Mouse (Mus musculus) fibroblast of lung, adult 2 months (primary cell): ENCODE measurements around the gene Dscaml1.

Experiments used
- DNase-seq: peaks from one replicate; pipeline ENCODE4 v3.0.0-alpha.2; 2011; ENCODE audit warnings: low read depth

Gene Dscaml1

GRCm38 (mm10) chr9:45426456-45426855, at the start of gene Dscaml1:
Gene Dscaml1 (plus strand): TSS chr9:45426628.
- DNase-seq, result no peak

- no peak for DNase-seq
Observed at GRCm38 (mm10) chr9:45376883-45377282, 49.5 kb upstream of the Dscaml1 start.

GRCm38 (mm10) chr9:45380411-45381251, 45.8 kb upstream of the Dscaml1 start:
- no peak for DNase-seq

GRCm38 (mm10) chr9:45382336-45382735, 44.1 kb upstream of the Dscaml1 start:
- no peak for DNase-seq

GRCm38 (mm10) chr9:45382834-45383233, 43.6 kb upstream of the Dscaml1 start:
- DNase-seq, result no peak

- no peak for DNase-seq
Observed at GRCm38 (mm10) chr9:45383883-45384282, 42.5 kb upstream of the Dscaml1 start.

- no peak for DNase-seq
Observed at GRCm38 (mm10) chr9:45386698-45387097, 39.7 kb upstream of the Dscaml1 start.

- DNase-seq, result no peak
Observed at GRCm38 (mm10) chr9:45388385-45388994, 37.9 kb upstream of the Dscaml1 start.

- DNase-seq, result no peak
Observed at GRCm38 (mm10) chr9:45389596-45389995, 36.8 kb upstream of the Dscaml1 start.

GRCm38 (mm10) chr9:45391299-45391698, 35.1 kb upstream of the Dscaml1 start:
- no peak for DNase-seq

- DNase-seq, result no peak
Observed at GRCm38 (mm10) chr9:45395218-45395617, 31.2 kb upstream of the Dscaml1 start.

- no peak for DNase-seq
Observed at GRCm38 (mm10) chr9:45395796-45396195, 30.6 kb upstream of the Dscaml1 start.

- DNase-seq, result no peak
Observed at GRCm38 (mm10) chr9:45398336-45398735, 28.1 kb upstream of the Dscaml1 start.

- no peak for DNase-seq
Observed at GRCm38 (mm10) chr9:45399434-45399833, 27.0 kb upstream of the Dscaml1 start, which contains the start of gene Fxyd2. Gene Fxyd2 (plus strand): TSS chr9:45399669.

- DNase-seq, result no peak
Observed at GRCm38 (mm10) chr9:45401851-45402250, 24.6 kb upstream of the Dscaml1 start.

GRCm38 (mm10) chr9:45402957-45403356, 23.5 kb upstream of the Dscaml1 start:
- DNase-seq, result no peak

- no peak for DNase-seq
Observed at GRCm38 (mm10) chr9:45405694-45406093, 20.7 kb upstream of the Dscaml1 start.

GRCm38 (mm10) chr9:45406808-45407207, 19.6 kb upstream of the Dscaml1 start:
- no peak for DNase-seq

GRCm38 (mm10) chr9:45407706-45408675, 18.4 kb upstream of the Dscaml1 start:
- DNase-seq, result no peak

- DNase-seq, result no peak
Observed at GRCm38 (mm10) chr9:45410193-45410592, 16.2 kb upstream of the Dscaml1 start.

GRCm38 (mm10) chr9:45410614-45411013, 15.8 kb upstream of the Dscaml1 start:
- no peak for DNase-seq

- no peak for DNase-seq
Observed at GRCm38 (mm10) chr9:45411111-45411510, 15.3 kb upstream of the Dscaml1 start.
